Comparison of ENCODE assay signal across 14 mouse cellular contexts in genomic region chr5:73945671-73946070, GRCm38 (mm10).
"Had no signal": no experiment of that assay in that cellular context is flagged by ENCODE, and none has a peak within 500 bp of the region (broad histone marks: within the 10 kb centered on the region; RNA-seq: fewer than 3 reads in every experiment).

No protein-coding gene starts in this region.

- DNase-seq: lung, adult 18-20 months; lung, embryonic 14.5 days; lung, postnatal 10 days; right cerebral cortex, postnatal 14 days; thymus, postnatal 14 days; thymus, postnatal 36 days had no signal

- H3K4me2 ChIP-seq: lung, embryonic 14.5 days; midbrain, embryonic 11.5 days; midbrain, embryonic 13.5 days; midbrain, embryonic 15.5 days; neural tube, embryonic 12.5 days; stomach, embryonic 15.5 days had no signal

- H3K4me1 ChIP-seq: megakaryocyte, embryonic 14.5 days; neural tube, embryonic 12.5 days; stomach, embryonic 15.5 days had no signal

- H3K9me3 ChIP-seq: megakaryocyte, embryonic 14.5 days; midbrain, embryonic 15.5 days; neural tube, embryonic 12.5 days; stomach, embryonic 15.5 days had no signal

- H3K4me3 ChIP-seq: megakaryocyte, embryonic 14.5 days; midbrain, embryonic 13.5 days; midbrain, embryonic 15.5 days; neural tube, embryonic 12.5 days; stomach, embryonic 15.5 days had no signal

- H3K27ac ChIP-seq: macrophage; midbrain, embryonic 13.5 days; midbrain, embryonic 15.5 days; neural tube, embryonic 12.5 days; stomach, embryonic 15.5 days; stomach, postnatal 0 days had no signal

- H3K9ac ChIP-seq: lung, embryonic 14.5 days; midbrain, embryonic 13.5 days; midbrain, embryonic 15.5 days; neural tube, embryonic 12.5 days; stomach, embryonic 15.5 days had no signal

- H3K36me3 ChIP-seq: midbrain, embryonic 13.5 days; midbrain, embryonic 15.5 days; neural tube, embryonic 12.5 days; stomach, embryonic 15.5 days had no signal

- H3K27me3 ChIP-seq: megakaryocyte, embryonic 14.5 days; midbrain, embryonic 13.5 days; midbrain, embryonic 15.5 days; neural tube, embryonic 12.5 days; stomach, embryonic 15.5 days had no signal

- ATAC-seq: midbrain, embryonic 13.5 days; midbrain, embryonic 15.5 days had no signal
